Mouse (Mus musculus): ENCODE results near the gene Gprc6a.

DNA sequence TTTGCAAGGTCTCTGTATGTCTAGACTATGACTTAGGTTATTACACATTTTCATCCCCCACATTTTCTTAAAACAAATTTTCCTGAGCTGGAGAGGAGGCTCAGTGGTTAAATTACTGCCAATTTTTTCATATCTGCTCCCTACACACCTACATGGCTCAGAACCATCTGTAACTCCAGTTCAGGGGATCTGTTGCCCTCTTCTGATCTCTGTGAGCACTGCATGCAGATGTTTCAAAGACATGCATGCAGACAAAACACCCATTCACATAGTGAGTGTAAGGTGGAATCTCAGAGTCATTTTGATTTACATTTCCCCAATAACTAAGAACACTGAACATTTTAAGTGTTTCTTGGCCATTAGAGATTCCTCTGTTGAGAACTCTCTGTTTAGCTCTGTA lies 38.1 kb upstream of the Gprc6a start:
- TF ChIP-seq CTCF (IDR thresholded peaks at IDR 0.05; ENCODE audit: low read depth) (peak; percentile 42), EP300 (IDR thresholded peaks at IDR 0.05; ENCODE audit: low read depth) (no peak)
